Mouse (Mus musculus) embryonic facial prominence, embryonic 14.5 days (tissue): ENCODE results near the gene Vmn1r177. TPM values are rescaled to one million over a fixed set of nuclear protein-coding genes. Genes with fewer than 3 reads are reported as not detected.
"Not testable (repeated sequence)": the region's sequence is repeated elsewhere in the genome, so short reads cannot be mapped to it uniquely, and the experiment has no call there.

ENCODE experiments used
- ATAC-seq: fragments of 200-750 bp; cut with Nextera tagmentation; 2 replicates; pipeline ENCODE4 v1.8.0; 2017; ENCODE audit warnings: low read depth, moderate number of reproducible peaks, moderate TSS enrichment
- DNase-seq: peaks from one replicate; pipeline ENCODE4 v3.0.0-alpha.2; 2015; ENCODE audit warnings: low spot score
- H3K27ac ChIP-seq: fragments of 300-500 bp; sonication (generic); replicated peaks from 2 replicates; pipeline ENCODE4 v1.5.1; 2014; ENCODE audit warnings: low read depth, mild to moderate bottlenecking, low read length, moderate library complexity
- H3K27me3 ChIP-seq: fragments of 300-500 bp; sonication (generic); replicated peaks from 2 replicates; pipeline ENCODE4 v1.6.1; 2014; ENCODE audit warnings: low read length; ENCODE audit not compliant: control insufficient read depth, insufficient read depth
- H3K36me3 ChIP-seq: fragments of 300-500 bp; sonication (generic); 2 replicates; pipeline ENCODE4 v1.6.1; 2014; ENCODE audit warnings: low read length, mixed read lengths; ENCODE audit not compliant: control insufficient read depth, insufficient read depth
- H3K4me1 ChIP-seq: fragments of 300-500 bp; sonication (generic); 2 replicates; pipeline ENCODE4 v1.6.1; 2014; ENCODE audit warnings: antibody characterized with exemption, low read length; ENCODE audit not compliant: control insufficient read depth, insufficient read depth
- H3K4me2 ChIP-seq: fragments of 300-500 bp; sonication (generic); 2 replicates; pipeline ENCODE4 v1.6.1; 2014; ENCODE audit warnings: low read depth, mild to moderate bottlenecking, low read length, moderate library complexity, mixed read lengths
- H3K4me3 ChIP-seq: fragments of 300-500 bp; sonication (generic); 2 replicates; pipeline ENCODE4 v1.5.1; 2014; ENCODE audit warnings: low read depth, mild to moderate bottlenecking, low read length
- H3K9ac ChIP-seq: fragments of 300-500 bp; sonication (generic); 2 replicates; pipeline ENCODE4 v1.6.1; 2014; ENCODE audit warnings: low read depth, mild to moderate bottlenecking, low read length, moderate library complexity, mixed read lengths
- H3K9me3 ChIP-seq: fragments of 300-500 bp; sonication (generic); 2 replicates; pipeline ENCODE4 v1.6.1; 2016; ENCODE audit warnings: low read length; ENCODE audit not compliant: control insufficient read depth
- WGBS: fragments of 180-500 bp; shearing (Covaris S2); extraction: QIAGEN DNeasy Blood & Tissue Kit; methylation state at CpG from one replicate; pipeline ENCODE4 v1.1.7; 2014; 5-methylcytosine and 5-hydroxymethylcytosine counted together
- polyA plus RNA-seq: library from polyadenylated mRNA; unstranded; fragments of >200 nt; fragmentation: Nextera tagmentation; extraction: Ambion mirVana; gene quantifications from 2 replicates; pipeline ENCODE4 v1.2.1, GENCODE M21; 2014

Gene Vmn1r177
- polyA plus RNA-seq: not detected in 2 replicates

DNA sequence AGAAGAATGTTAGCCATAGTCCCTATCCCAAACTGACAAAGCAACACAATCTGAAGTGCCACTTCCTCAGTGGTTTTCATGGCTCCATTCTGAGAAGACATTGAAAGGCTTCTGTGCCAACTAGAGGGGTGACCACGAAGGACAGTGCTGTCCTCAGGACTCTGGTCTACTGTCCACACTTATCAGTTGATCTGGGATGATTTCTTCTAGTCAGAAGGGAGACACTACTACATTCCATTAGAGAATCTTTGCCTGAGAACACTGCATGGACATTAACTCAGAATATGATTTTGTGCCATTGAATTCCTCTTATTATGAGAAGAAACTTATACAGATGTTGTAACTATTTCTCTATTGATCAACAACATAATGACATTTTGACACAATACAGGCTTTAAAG lies at the start of gene Vmn1r177:
Gene Vmn1r177, minus strand, starts transcription at position 101 of the 400 bp plus-strand sequence.
- WGBS: 30% methylated on average over 1 of the region's 1 CpGs
- not testable (repeated sequence) for H3K27me3 ChIP-seq, H3K9ac ChIP-seq, H3K36me3 ChIP-seq, H3K4me2 ChIP-seq, ATAC-seq, H3K4me3 ChIP-seq, H3K4me1 ChIP-seq, DNase-seq, H3K27ac ChIP-seq, H3K9me3 ChIP-seq

DNA sequence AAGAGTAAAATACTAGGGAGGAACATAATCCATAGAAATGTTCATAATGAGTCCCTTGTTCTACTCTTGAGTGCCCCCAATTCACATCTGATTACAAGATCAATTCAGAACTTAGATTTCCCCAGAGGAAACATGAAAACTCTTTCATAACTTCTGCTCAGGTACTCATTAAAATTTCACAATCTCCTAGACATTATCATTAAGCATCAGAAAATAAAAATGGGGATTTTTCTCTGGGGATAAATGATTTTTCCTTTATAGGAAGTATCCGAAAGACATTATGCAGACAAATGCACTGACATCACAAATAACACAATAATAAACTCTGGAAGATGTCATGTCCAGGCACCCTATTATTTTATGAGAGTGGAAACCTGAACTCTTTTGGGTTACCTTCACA lies 25.5 kb upstream of the Vmn1r177 start, which contains the start of gene Vmn1r178:
Gene Vmn1r178, plus strand, starts transcription at position 301 of the 400 bp plus-strand sequence.
- Histone ChIP-seq H3K27me3 (no peaks in the 10 kb centered on the region), H3K4me1 (no peaks in the 10 kb centered on the region), H3K4me2 (no peak within 1 kb of the TSS), H3K27ac (no peak within 1 kb of the TSS), H3K9me3 (0 out of 2 replicates have a peak, but pooled peaks cover 4% of the 10 kb centered on the region), H3K4me3 (no peak within 1 kb of the TSS), H3K36me3 (no peaks in the 10 kb centered on the region), H3K9ac (no peak within 1 kb of the TSS)
- 83% methylated on average over 1 of the region's 1 CpGs for WGBS
- ATAC-seq: no peak
- DNase-seq: no peak

DNA sequence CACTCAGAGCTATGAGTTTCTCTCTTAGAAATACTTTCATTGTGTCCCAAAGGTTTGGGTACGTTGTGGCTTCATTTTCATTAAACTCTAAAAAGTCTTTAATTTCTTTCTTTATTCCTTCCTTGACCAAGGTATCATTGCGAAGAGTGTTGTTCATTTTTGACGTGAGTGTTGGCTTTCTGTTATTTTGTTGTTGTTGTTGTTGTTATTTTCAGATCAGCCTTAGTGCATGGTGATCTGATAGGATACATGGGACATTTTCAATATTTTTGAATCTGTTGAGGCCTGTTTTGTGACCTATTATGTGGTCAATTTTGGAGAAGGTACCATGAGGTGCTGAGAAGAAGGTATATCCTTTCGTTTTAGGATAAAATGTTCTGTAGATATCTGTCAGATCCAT lies 10.7 kb upstream of the Vmn1r177 start:
- not testable (repeated sequence) for H3K9ac ChIP-seq, H3K27me3 ChIP-seq, H3K27ac ChIP-seq, H3K9me3 ChIP-seq, H3K4me3 ChIP-seq, H3K4me1 ChIP-seq, ATAC-seq, DNase-seq, H3K36me3 ChIP-seq, H3K4me2 ChIP-seq
- 66% methylated on average over 3 of the region's 4 CpGs for WGBS

DNA sequence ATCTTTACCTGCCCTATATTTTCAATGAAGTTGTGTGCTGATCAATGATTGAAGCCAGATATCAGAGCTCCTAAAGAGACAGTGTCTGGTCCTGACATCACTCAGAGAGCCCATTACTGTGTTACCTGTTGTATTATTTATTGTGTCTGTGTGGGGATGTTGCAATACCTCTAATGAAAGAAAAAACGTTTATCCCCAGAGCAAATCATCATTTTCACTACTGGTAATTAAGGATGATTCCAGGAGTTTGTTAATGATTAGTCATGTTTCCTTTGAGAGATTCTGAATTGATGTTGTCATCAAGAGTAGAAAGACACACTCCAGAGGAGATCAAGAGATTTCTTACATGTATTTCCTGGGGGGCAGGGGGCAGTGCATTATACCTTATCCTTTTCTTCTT lies 29.0 kb downstream of the Vmn1r177 start, which contains the start of gene Vmn1r176:
Gene Vmn1r176, minus strand, starts transcription at position 101 of the 400 bp plus-strand sequence.
- not testable (repeated sequence) for H3K36me3 ChIP-seq, H3K4me1 ChIP-seq, H3K27ac ChIP-seq, DNase-seq, H3K4me3 ChIP-seq, H3K9ac ChIP-seq, H3K27me3 ChIP-seq, H3K9me3 ChIP-seq, H3K4me2 ChIP-seq, ATAC-seq
- WGBS: no CpG with 5 or more reads among the region's 1 CpGs

Other genes with a start within 250 kb of the Vmn1r177 start
- gene Vmn1r171, start 235.7 kb downstream of the Vmn1r177 start, polyA plus RNA-seq: not detected in 2 replicates
- gene Vmn1r172, start 208.1 kb downstream of the Vmn1r177 start, polyA plus RNA-seq: not detected in 2 replicates
- gene Vmn1r173, start 165.7 kb downstream of the Vmn1r177 start, polyA plus RNA-seq: not detected in 2 replicates
- gene Vmn1r174, start 114.2 kb downstream of the Vmn1r177 start, polyA plus RNA-seq: not detected in 2 replicates
- gene Vmn1r175, start 55.8 kb downstream of the Vmn1r177 start, polyA plus RNA-seq: not detected in 2 replicates
- gene Vmn1r176, start 29.1 kb downstream of the Vmn1r177 start, polyA plus RNA-seq: not detected in 2 replicates
- gene Vmn1r178, start 25.6 kb upstream of the Vmn1r177 start, polyA plus RNA-seq: not detected in 2 replicates
- not detected in 2 replicates for gene Vmn1r179, start 60.5 kb upstream of the Vmn1r177 start, polyA plus RNA-seq
- not detected in 2 replicates for gene Vmn1r180, start 84.2 kb upstream of the Vmn1r177 start, polyA plus RNA-seq
- gene Vmn1r181, start 108.2 kb upstream of the Vmn1r177 start, polyA plus RNA-seq: not detected in 2 replicates
- gene V1rd19, start 135.2 kb upstream of the Vmn1r177 start, polyA plus RNA-seq: not detected in 2 replicates
- not detected in 2 replicates for gene Vmn1r183, start 186.8 kb upstream of the Vmn1r177 start, polyA plus RNA-seq
- gene Zfp180, start 215.5 kb upstream of the Vmn1r177 start, polyA plus RNA-seq: 21.3 and 22.0 TPM in 2 replicates
- gene Zfp112, start 245.9 kb upstream of the Vmn1r177 start, polyA plus RNA-seq: 4.3 and 6.1 TPM in 2 replicates